Mouse (Mus musculus): ENCODE measurements around the gene Erv3.

Erv3 gene

GRCm38 (mm10) chr2:131822492-131822891 lies 37.1 kb downstream of the Erv3 start:
- no peak for DNase-seq (ENCODE audit: low read depth)

GRCm38 (mm10) chr2:131821708-131821990 lies 37.9 kb downstream of the Erv3 start:
- no peak for DNase-seq (ENCODE audit: low read depth)

- peak; percentile 76 for DNase-seq (ENCODE audit: low read depth)
These were observed 38.4 kb downstream of the Erv3 start for GRCm38 (mm10) chr2:131820932-131821707.

GRCm38 (mm10) chr2:131820088-131820675 lies 39.4 kb downstream of the Erv3 start:
- peak; percentile 82 for DNase-seq (ENCODE audit: low read depth)

- no peak for DNase-seq (ENCODE audit: low read depth)
These were observed 45.2 kb downstream of the Erv3 start for GRCm38 (mm10) chr2:131814327-131814726.

- no peak for DNase-seq (ENCODE audit: low read depth)
These were observed 46.1 kb downstream of the Erv3 start for GRCm38 (mm10) chr2:131813437-131813836.

GRCm38 (mm10) chr2:131812480-131813137 lies 46.9 kb downstream of the Erv3 start:
- peak; percentile 56 for DNase-seq (ENCODE audit: low read depth)

- no peak for DNase-seq (ENCODE audit: low read depth)
These were observed 47.9 kb downstream of the Erv3 start for GRCm38 (mm10) chr2:131811607-131812006.

- DNase-seq (ENCODE audit: low read depth), result no peak
These were observed 50.7 kb downstream of the Erv3 start for GRCm38 (mm10) chr2:131808856-131809255.

GRCm38 (mm10) chr2:131807660-131808059 lies 51.9 kb downstream of the Erv3 start:
- no peak for DNase-seq (ENCODE audit: low read depth)

GRCm38 (mm10) chr2:131806863-131807262 lies 52.7 kb downstream of the Erv3 start:
- no peak for DNase-seq (ENCODE audit: low read depth)

- DNase-seq (ENCODE audit: low read depth), result no peak
These were observed 54.2 kb downstream of the Erv3 start for GRCm38 (mm10) chr2:131805306-131805705.

GRCm38 (mm10) chr2:131803801-131804200 lies 55.7 kb downstream of the Erv3 start:
- no peak for DNase-seq (ENCODE audit: low read depth)

Data from c-Kit-positive CD71-negative TER-119-negative erythroid progenitor cells, embryonic 14.5 days (primary cell).